Mouse (Mus musculus) cerebellum, adult 2 months (tissue): ENCODE measurements at regions not wholly inside any gene's neighbourhood (a gene's known extent, or its start where the extent isn't known, plus 50 kb on each side); places are given as distances from the start of the nearest gene placed in this dataset.

Experiments
- DNase-seq, 2 experiments: peaks; one replicate each; pipeline ENCODE4 v3.0.0; 2021
- H3K27ac ChIP-seq: fragments of 200-500 bp; 2 replicates; pipeline ENCODE4 v1.5.1; 2012; ENCODE audit warnings: low read length, control low read depth, inconsistent platforms; ENCODE audit not compliant: insufficient read depth
- H3K27me3 ChIP-seq: fragments of 200-500 bp; 2 replicates; pipeline ENCODE4 v1.6.1; 2012; ENCODE audit warnings: inconsistent platforms, mild to moderate bottlenecking, low read length, moderate library complexity; ENCODE audit not compliant: control insufficient read depth, insufficient read depth
- H3K4me1 ChIP-seq: fragments of 200-500 bp; 2 replicates; pipeline ENCODE4 v1.6.1; 2011; ENCODE audit warnings: low read length; ENCODE audit not compliant: control insufficient read depth, insufficient read depth
- H3K4me3 ChIP-seq: fragments of 200-500 bp; replicated peaks from 2 replicates; pipeline ENCODE3; 2011; ENCODE audit warnings: mild to moderate bottlenecking, low read depth, low read length, control low read depth; ENCODE audit not compliant: insufficient read depth
- CTCF ChIP-seq: fragments of 200-500 bp; IDR thresholded peaks from 2 replicates; pipeline ENCODE4 v1.5.1; 2011; ENCODE audit warnings: low read depth, mild to moderate bottlenecking, control low read depth, low read length, moderate library complexity, borderline replicate concordance; ENCODE audit not compliant: insufficient read depth
- POLR2A ChIP-seq: fragments of 200-500 bp; IDR thresholded peaks from 2 replicates; pipeline ENCODE4 v1.6.1; 2011; ENCODE audit warnings: low read length, control low read depth, borderline replicate concordance; ENCODE audit not compliant: insufficient read depth
- whole genome bisulfite sequencing: fragments of 180-500 bp; shearing (Covaris S2); methylation state at CpG from one replicate; pipeline ENCODE4 v1.1.7; 2018; 5-methylcytosine and 5-hydroxymethylcytosine counted together

- DNase-seq: no peak
- no peak for TF ChIP-seq CTCF
- no peak for TF ChIP-seq POLR2A
- no peaks in the 10 kb centered on the region for H3K27me3 ChIP-seq
- WGBS: 84% methylated on average over 1 of the region's 1 CpGs
- H3K4me3 ChIP-seq: no peak overlapping the region
- no peak overlapping the region for H3K27ac ChIP-seq
- H3K4me1 ChIP-seq: no peaks in the 10 kb centered on the region
Measured at GRCm38 (mm10) chr1:61075335-61075734, 97.6 kb downstream of the Icos start.

GRCm38 (mm10) chr1:61084732-61085131 lies 107.0 kb downstream of the Icos start:
- TF ChIP-seq CTCF: no peak
- no peak for TF ChIP-seq POLR2A
- Histone ChIP-seq H3K27ac (no peak overlapping the region), H3K4me3 (no peak overlapping the region), H3K4me1 (no peaks in the 10 kb centered on the region), H3K27me3 (no peaks in the 10 kb centered on the region)
- no peak for DNase-seq

- Histone ChIP-seq H3K4me3 (no peak overlapping the region), H3K27me3 (no peaks in the 10 kb centered on the region), H3K4me1 (no peaks in the 10 kb centered on the region), H3K27ac (no peak overlapping the region)
- TF ChIP-seq CTCF (no peak), POLR2A (no peak)
- DNase-seq: no peak
- 88% methylated on average over 5 of the region's 5 CpGs for WGBS
Measured at GRCm38 (mm10) chr1:61086811-61087210, 109.1 kb downstream of the Icos start.

- no peak for DNase-seq
- H3K4me3 ChIP-seq: no peak overlapping the region
- no peak for TF ChIP-seq CTCF
- no peaks in the 10 kb centered on the region for H3K27me3 ChIP-seq
- H3K4me1 ChIP-seq: no peaks in the 10 kb centered on the region
- WGBS: 33% methylated on average over 1 of the region's 1 CpGs
- H3K27ac ChIP-seq: no peak overlapping the region
Measured at GRCm38 (mm10) chr1:61090801-61091200, 113.1 kb downstream of the Icos start.

GRCm38 (mm10) chr1:61095481-61096165 lies 117.9 kb downstream of the Icos start:
- Histone ChIP-seq H3K4me3 (no peak overlapping the region), H3K27me3 (no peaks in the 10 kb centered on the region), H3K27ac (no peak overlapping the region), H3K4me1 (no peaks in the 10 kb centered on the region)
- TF ChIP-seq CTCF (no peak), POLR2A (no peak)
- no peak for DNase-seq

- WGBS: 26% methylated on average over 5 of the region's 5 CpGs
- Histone ChIP-seq H3K4me1 (no peaks in the 10 kb centered on the region), H3K4me3 (no peak overlapping the region), H3K27me3 (no peaks in the 10 kb centered on the region), H3K27ac (no peak overlapping the region)
- TF ChIP-seq CTCF (no peak), POLR2A (no peak)
- DNase-seq: no peak
Measured at GRCm38 (mm10) chr1:61099341-61099740, 121.6 kb downstream of the Icos start.

GRCm38 (mm10) chr1:61101679-61102078 lies 124.0 kb downstream of the Icos start:
- no peak overlapping the region for H3K4me3 ChIP-seq
- H3K27ac ChIP-seq: no peak overlapping the region
- no peaks in the 10 kb centered on the region for H3K27me3 ChIP-seq
- WGBS: 60% methylated on average over 4 of the region's 4 CpGs
- no peak for TF ChIP-seq CTCF
- no peak for TF ChIP-seq POLR2A
- no peak for DNase-seq
- no peaks in the 10 kb centered on the region for H3K4me1 ChIP-seq

GRCm38 (mm10) chr1:61102346-61102745 lies 124.6 kb downstream of the Icos start:
- no peaks in the 10 kb centered on the region for H3K4me1 ChIP-seq
- 78% methylated on average over 5 of the region's 5 CpGs for WGBS

GRCm38 (mm10) chr1:61103581-61103980 lies 125.9 kb downstream of the Icos start:
- Histone ChIP-seq H3K27ac (no peak overlapping the region), H3K27me3 (no peaks in the 10 kb centered on the region), H3K4me3 (no peak overlapping the region), H3K4me1 (no peaks in the 10 kb centered on the region)
- DNase-seq: no peak
- TF ChIP-seq CTCF: no peak
- no peak for TF ChIP-seq POLR2A
- 91% methylated on average over 12 of the region's 12 CpGs for WGBS

More at GRCm38 (mm10) chr1:61102346-61102745, 124.6 kb downstream of the Icos start:
- no peak for DNase-seq
- no peak for TF ChIP-seq POLR2A
- no peak for TF ChIP-seq CTCF
- Histone ChIP-seq H3K27me3 (no peaks in the 10 kb centered on the region), H3K27ac (no peak overlapping the region), H3K4me3 (no peak overlapping the region)
